Mouse (Mus musculus): ENCODE measurements at regions not wholly inside any gene's neighbourhood (a gene's known extent, or its start where the extent isn't known, plus 50 kb on each side); places are given as distances from the start of the nearest gene placed in this dataset.

GRCm38 (mm10) chr12:98342158-98342557 lies 73.7 kb downstream of the Gpr65 start:
- TF ChIP-seq POLR2A (IDR thresholded peaks at IDR 0.05; ENCODE audit: borderline replicate concordance, extremely low read depth, insufficient read depth, insufficient read length, poor library complexity, severe bottlenecking) (no peak), CTCF (IDR thresholded peaks at IDR 0.05; ENCODE audit: borderline replicate concordance, extremely low read depth, insufficient read depth, insufficient read length) (peak; percentile 53; the same call in 1 of the 2 replicates)
